Mouse (Mus musculus) heart, embryonic 11.5 days (tissue): Measurements from ENCODE around the gene Gm10340. TPM values are rescaled to one million over a fixed set of nuclear protein-coding genes. Genes with fewer than 3 reads are reported as not detected.
"Not testable (repeated sequence)": the region's sequence is repeated elsewhere in the genome, so short reads cannot be mapped to it uniquely, and the experiment has no call there.

Source experiments
- ATAC-seq: fragments of 200-750 bp; cut with Nextera tagmentation; replicated peaks from 2 replicates; pipeline ENCODE4 v1.8.0; 2017; ENCODE audit warnings: moderate library complexity; ENCODE audit not compliant: insufficient number of reproducible peaks, low FRiP score, low TSS enrichment
- H3K27ac ChIP-seq: fragments of 300-500 bp; sonication (generic); 2 replicates; pipeline ENCODE4 v1.5.1; 2014; ENCODE audit warnings: mild to moderate bottlenecking, low read depth, low read length
- H3K27me3 ChIP-seq: fragments of 300-500 bp; sonication (generic); 2 replicates; pipeline ENCODE4 v1.6.1; 2014; ENCODE audit warnings: mild to moderate bottlenecking, low read length, mixed read lengths; ENCODE audit not compliant: control insufficient read depth, insufficient read depth
- H3K36me3 ChIP-seq: fragments of 300-500 bp; sonication (generic); 2 replicates; pipeline ENCODE4 v1.6.1; 2014; ENCODE audit warnings: mild to moderate bottlenecking, low read length, moderate library complexity, mixed read lengths; ENCODE audit not compliant: control insufficient read depth, insufficient read depth
- H3K4me1 ChIP-seq: fragments of 300-500 bp; sonication (generic); 2 replicates; pipeline ENCODE4 v1.6.1; 2014; ENCODE audit warnings: low read length; ENCODE audit not compliant: control insufficient read depth, insufficient read depth
- H3K4me2 ChIP-seq: fragments of 300-500 bp; sonication (generic); 2 replicates; pipeline ENCODE4 v1.6.1; 2014; ENCODE audit warnings: mild to moderate bottlenecking, moderate library complexity
- H3K4me3 ChIP-seq: fragments of 300-500 bp; sonication (generic); 2 replicates; pipeline ENCODE4 v1.5.1; 2014; ENCODE audit warnings: low read depth, low read length
- H3K9ac ChIP-seq: fragments of 300-500 bp; sonication (generic); 2 replicates; pipeline ENCODE4 v1.6.1; 2014; ENCODE audit warnings: mild to moderate bottlenecking, low read depth, low read length, moderate library complexity
- H3K9me3 ChIP-seq: fragments of 300-500 bp; sonication (generic); replicated peaks from 2 replicates; pipeline ENCODE4 v1.6.1; 2016; ENCODE audit warnings: low read length; ENCODE audit not compliant: control insufficient read depth
- WGBS: fragments of 180-500 bp; shearing (Covaris S2); extraction: QIAGEN DNeasy Blood & Tissue Kit; methylation state at CpG from one replicate; pipeline ENCODE4 v1.1.7; 2014; ENCODE audit not compliant: insufficient replicate concordance; 5-methylcytosine and 5-hydroxymethylcytosine counted together
- polyA plus RNA-seq: library from polyadenylated mRNA; unstranded; fragments of >200 nt; fragmentation: Nextera tagmentation; extraction: Ambion mirVana; gene quantifications from 2 replicates; pipeline ENCODE4 v1.2.1, GENCODE M21; 2014

Gene Gm10340
- not detected in 2 replicates for polyA plus RNA-seq

DNA sequence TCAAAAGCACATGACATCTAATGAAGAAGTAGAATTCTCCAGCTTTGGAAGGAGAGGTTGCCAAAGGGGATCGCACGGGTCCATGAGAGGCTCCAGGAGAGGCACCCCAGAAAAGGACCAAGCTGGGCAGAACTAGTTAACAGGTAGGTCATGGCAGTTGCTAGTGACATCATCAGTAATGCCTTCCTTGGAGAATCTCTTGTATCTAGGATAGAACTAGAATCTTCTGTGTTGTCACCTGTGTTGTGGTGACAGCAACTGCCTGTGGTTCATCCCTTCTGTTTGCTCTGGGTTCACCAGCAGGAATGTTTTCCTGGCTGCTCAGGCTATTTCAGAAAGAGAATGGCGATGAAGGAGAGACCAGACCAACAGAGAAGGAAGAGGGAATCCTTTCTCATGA is at the start of gene Gm10340:
Gm10340 (plus strand) TSS at position 301 of the 400 bp plus-strand sequence.
- not testable (repeated sequence) for H3K36me3 ChIP-seq, H3K4me2 ChIP-seq, ATAC-seq, H3K9me3 ChIP-seq, H3K27me3 ChIP-seq, H3K9ac ChIP-seq, H3K4me1 ChIP-seq, H3K27ac ChIP-seq, H3K4me3 ChIP-seq
- WGBS, result 87% methylated on average over 2 of the region's 3 CpGs

DNA sequence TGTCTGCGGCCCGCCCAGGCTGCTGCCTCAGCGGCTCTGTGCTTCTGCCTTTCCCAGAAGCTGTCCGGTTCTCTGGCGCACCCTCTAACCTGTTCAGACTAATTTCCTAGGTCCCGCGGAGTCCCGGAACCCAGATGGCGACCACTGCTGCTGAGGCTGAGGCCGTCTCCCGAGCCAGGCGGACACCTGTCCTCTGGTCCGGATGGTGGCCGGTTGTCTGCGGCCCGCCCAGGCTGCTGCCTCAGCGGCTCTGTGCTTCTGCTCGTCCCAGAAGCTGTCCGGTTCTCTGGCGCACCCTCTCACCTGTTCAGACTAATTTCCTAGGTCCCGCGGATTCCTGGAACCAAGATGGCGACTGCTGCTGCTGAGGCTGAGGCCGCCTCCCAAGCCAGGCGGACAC is 17.7 kb upstream of the Gm10340 start:
- H3K4me1 ChIP-seq, H3K9me3 ChIP-seq, H3K36me3 ChIP-seq, H3K27ac ChIP-seq, H3K9ac ChIP-seq, H3K27me3 ChIP-seq, H3K4me3 ChIP-seq, ATAC-seq, H3K4me2 ChIP-seq: not testable (repeated sequence)
- 91% methylated on average over 11 of the region's 25 CpGs for WGBS

DNA sequence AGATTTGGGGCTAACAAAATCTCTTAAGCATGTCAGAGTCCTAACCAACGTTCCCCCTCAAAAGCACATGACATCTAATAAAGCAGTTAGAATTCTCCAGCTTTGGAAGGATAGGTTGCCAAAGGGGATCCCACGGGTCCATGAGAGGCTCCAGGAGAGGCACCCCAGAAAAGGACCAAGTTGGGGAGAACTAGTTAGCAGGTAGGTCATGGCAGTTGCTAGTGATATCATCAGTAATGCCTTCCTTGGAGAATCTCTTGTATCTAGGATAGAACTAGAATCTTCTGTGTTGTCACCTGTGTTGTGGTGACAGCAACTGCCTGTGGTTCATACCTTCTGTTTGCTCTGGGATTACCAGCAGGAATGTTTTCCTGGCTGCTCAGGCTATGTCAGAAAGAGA is 54.2 kb downstream of the Gm10340 start, which contains the start of gene Gm5795:
Gm5795 (plus strand) TSS at position 301 of the 400 bp plus-strand sequence.
- not testable (repeated sequence) for H3K27me3 ChIP-seq, H3K4me2 ChIP-seq, H3K4me1 ChIP-seq, H3K9me3 ChIP-seq, H3K36me3 ChIP-seq, H3K27ac ChIP-seq, H3K9ac ChIP-seq, H3K4me3 ChIP-seq, ATAC-seq
- WGBS, result no CpG with 5 or more reads among the region's 2 CpGs

Other genes starting within 250 kb of the Gm10340 start
- not detected in 2 replicates for gene Gm2888, start 104.0 kb upstream of the Gm10340 start, polyA plus RNA-seq
- gene Gm2897, start 84.7 kb upstream of the Gm10340 start, polyA plus RNA-seq, result 6.1 and 7.7 TPM in 2 replicates
- gene Gm5795, start 54.3 kb downstream of the Gm10340 start, polyA plus RNA-seq, result 0.26 and 0.49 TPM in 2 replicates
- 43.6 TPM in 2 replicates for gene D830030K20Rik, start 74.5 kb downstream of the Gm10340 start, polyA plus RNA-seq
- gene Gm2956, start 198.6 kb downstream of the Gm10340 start, polyA plus RNA-seq, result not detected in 2 replicates